Mouse (Mus musculus): ENCODE measurements around the gene Tifa. TPM values are rescaled to one million over a fixed set of nuclear protein-coding genes. Genes with fewer than 3 reads are reported as not detected.

Gene Tifa
- polyA plus RNA-seq, 1 experiment from 2014 or later = 4.9 TPM

GRCm38 (mm10) chr3:127805991-127806390 is 16.4 kb downstream of the Tifa start:
- no peaks in the 10 kb centered on the region for H3K27me3 ChIP-seq
- no peak overlapping the region for H3K9ac ChIP-seq
- H3K4me2 ChIP-seq = no peak overlapping the region
- H3K4me1 ChIP-seq = no peaks in the 10 kb centered on the region
- no peak overlapping the region for H3K4me3 ChIP-seq
- ATAC-seq (ENCODE audit: borderline replicate concordance, extremely low read depth, low FRiP score, low TSS enrichment) = no peak
- H3K36me3 ChIP-seq = peaks cover 35% of the 10 kb centered on the region
- H3K27ac ChIP-seq = no peak overlapping the region
- H3K9me3 ChIP-seq = no peaks in the 10 kb centered on the region
- WGBS = 88% methylated on average over 6 of the region's 6 CpGs

DNA sequence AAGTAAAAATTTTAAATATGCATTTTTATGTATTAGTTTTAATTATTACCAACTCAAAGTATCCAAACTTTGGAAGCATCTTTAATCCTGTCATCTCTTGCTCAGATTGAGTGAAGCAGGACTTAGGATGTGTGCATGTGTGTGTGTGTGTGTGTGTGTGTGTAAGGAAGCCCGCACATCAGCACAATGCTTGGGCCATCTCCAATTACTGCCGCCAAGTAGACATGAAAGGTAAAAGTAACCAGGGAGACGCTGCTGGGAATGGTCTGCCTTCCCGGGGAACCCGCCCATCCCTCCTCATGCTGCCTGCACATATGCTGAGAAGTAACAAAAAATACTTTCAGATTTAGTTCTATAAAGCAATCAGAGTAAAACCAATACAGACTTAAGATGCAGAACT is 18.2 kb downstream of the Tifa start:
- no peak for ATAC-seq (ENCODE audit: borderline replicate concordance, extremely low read depth, low FRiP score, low TSS enrichment)
- WGBS = 85% methylated on average over 5 of the region's 5 CpGs

GRCm38 (mm10) chr3:127809103-127809502 is 19.5 kb downstream of the Tifa start:
- no peaks in the 10 kb centered on the region for H3K9me3 ChIP-seq
- no peak overlapping the region for H3K27ac ChIP-seq
- no peak overlapping the region for H3K4me2 ChIP-seq
- H3K9ac ChIP-seq = no peak overlapping the region
- H3K4me3 ChIP-seq = no peak overlapping the region
- no peaks in the 10 kb centered on the region for H3K4me1 ChIP-seq
- H3K36me3 ChIP-seq = peaks cover 55% of the 10 kb centered on the region
- 88% methylated on average over 7 of the region's 7 CpGs for WGBS
- no peak for ATAC-seq (ENCODE audit: borderline replicate concordance, extremely low read depth, low FRiP score, low TSS enrichment)
- no peaks in the 10 kb centered on the region for H3K27me3 ChIP-seq

More for the DNA sequence above, 18.2 kb downstream of the Tifa start:
- Histone ChIP-seq H3K27ac (no peak overlapping the region), H3K4me1 (no peaks in the 10 kb centered on the region), H3K4me3 (no peak overlapping the region), H3K4me2 (no peak overlapping the region), H3K9ac (no peak overlapping the region), H3K9me3 (no peaks in the 10 kb centered on the region), H3K27me3 (no peaks in the 10 kb centered on the region), H3K36me3 (peaks cover 51% of the 10 kb centered on the region)

DNA sequence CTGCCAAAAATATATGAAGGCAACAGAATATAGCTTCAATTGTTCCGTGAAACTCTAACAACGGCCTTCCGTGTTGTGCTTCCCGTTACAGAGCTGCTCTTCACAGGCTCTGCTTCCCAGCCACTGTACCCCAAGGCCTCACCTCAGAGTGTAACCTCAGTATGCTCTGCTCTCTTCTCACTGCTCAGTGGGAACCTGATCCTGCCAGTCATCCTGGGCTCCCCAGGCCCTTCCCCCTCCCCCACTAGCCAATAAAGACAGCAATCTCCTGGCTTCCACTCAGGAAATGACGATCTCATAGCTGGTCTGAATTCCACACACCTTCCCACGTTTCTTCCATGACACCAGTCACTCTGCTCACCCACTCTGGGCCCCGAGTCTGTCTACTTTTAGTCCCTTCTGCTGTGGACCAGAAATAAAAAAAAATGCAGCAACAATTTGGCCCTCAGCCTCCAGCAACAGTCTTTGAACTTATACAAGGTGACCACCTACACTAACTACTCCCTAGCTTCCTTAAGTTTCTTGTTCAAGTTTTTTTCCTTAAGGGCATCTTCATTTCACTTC is 27.6 kb downstream of the Tifa start:
- H3K9me3 ChIP-seq = no peaks in the 10 kb centered on the region
- peaks cover 20% of the 10 kb centered on the region for H3K36me3 ChIP-seq
- H3K27me3 ChIP-seq = no peaks in the 10 kb centered on the region
- no peaks in the 10 kb centered on the region for H3K4me1 ChIP-seq
- 66% methylated on average over 7 of the region's 7 CpGs for WGBS
- no peak overlapping the region for H3K9ac ChIP-seq
- no peak overlapping the region for H3K4me2 ChIP-seq
- ATAC-seq (ENCODE audit: borderline replicate concordance, extremely low read depth, low FRiP score, low TSS enrichment) = no peak
- H3K4me3 ChIP-seq = no peak overlapping the region
- H3K27ac ChIP-seq = no peak overlapping the region

DNA sequence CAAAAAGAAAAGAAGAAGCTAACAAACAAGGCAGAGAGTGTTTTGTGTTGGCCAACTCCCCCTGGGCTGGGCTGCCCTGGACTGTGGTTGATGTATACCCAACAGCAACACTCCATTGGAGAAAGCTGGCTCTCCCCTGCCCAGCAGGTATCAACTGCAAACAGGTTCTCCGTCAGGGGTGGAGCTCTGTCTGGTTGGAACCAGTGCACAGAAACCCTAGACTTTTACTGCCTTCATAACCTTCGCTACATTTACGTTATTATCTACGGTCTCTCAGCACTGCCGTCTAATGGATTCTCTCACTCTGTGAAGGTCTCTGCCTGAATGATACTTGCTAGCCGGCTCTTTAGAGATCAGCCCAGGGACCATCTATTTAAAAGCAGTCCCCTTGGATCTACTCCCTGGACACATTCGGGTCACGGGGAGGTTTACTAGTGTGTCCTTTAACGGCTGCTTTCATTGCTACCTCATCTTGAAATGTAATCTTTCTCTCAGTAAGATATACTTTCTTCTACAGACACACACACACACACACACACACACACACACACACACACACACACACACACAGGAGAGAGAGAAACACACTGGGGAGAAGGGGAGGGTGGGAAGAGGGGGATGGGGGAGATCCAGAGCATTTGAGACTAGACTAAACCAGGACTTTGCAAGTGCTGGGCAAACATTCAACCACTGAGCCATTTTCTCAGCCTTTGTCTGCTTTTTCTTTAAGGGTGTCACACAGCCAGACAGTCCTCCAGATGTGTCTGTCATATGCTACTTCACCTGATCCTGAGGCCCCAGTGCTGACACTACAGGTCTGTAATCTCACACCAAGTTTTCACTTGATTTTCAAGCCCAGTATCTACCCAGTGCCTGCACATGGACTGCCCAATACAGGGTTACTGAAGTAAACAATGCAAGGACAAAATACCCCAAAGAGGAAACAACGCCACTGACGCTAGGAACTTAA is 29.4 kb downstream of the Tifa start:
- no peak for ATAC-seq (ENCODE audit: borderline replicate concordance, extremely low read depth, low FRiP score, low TSS enrichment)
- H3K36me3 ChIP-seq = peaks cover 13% of the 10 kb centered on the region
- H3K4me1 ChIP-seq = no peaks in the 10 kb centered on the region
- WGBS = 67% methylated on average over 11 of the region's 11 CpGs
- no peaks in the 10 kb centered on the region for H3K9me3 ChIP-seq
- H3K9ac ChIP-seq = no peak overlapping the region
- no peak overlapping the region for H3K4me2 ChIP-seq
- H3K4me3 ChIP-seq = no peak overlapping the region
- no peaks in the 10 kb centered on the region for H3K27me3 ChIP-seq
- H3K27ac ChIP-seq = no peak overlapping the region

GRCm38 (mm10) chr3:127820400-127820799 is 30.8 kb downstream of the Tifa start:
- Histone ChIP-seq H3K27ac (no peak overlapping the region), H3K4me1 (0 out of 2 replicates have a peak, but pooled peaks cover 4% of the 10 kb centered on the region), H3K27me3 (no peaks in the 10 kb centered on the region), H3K9ac (no peak overlapping the region), H3K4me2 (no peak overlapping the region), H3K36me3 (peaks cover 13% of the 10 kb centered on the region), H3K9me3 (no peaks in the 10 kb centered on the region), H3K4me3 (no peak overlapping the region)
- WGBS = 85% methylated on average over 1 of the region's 1 CpGs
- ATAC-seq (ENCODE audit: borderline replicate concordance, extremely low read depth, low FRiP score, low TSS enrichment) = no peak

- 66% methylated on average over 5 of the region's 5 CpGs for WGBS
- no peak for ATAC-seq (ENCODE audit: borderline replicate concordance, extremely low read depth, low FRiP score, low TSS enrichment)
- Histone ChIP-seq H3K4me3 (no peak overlapping the region), H3K4me1 (0 out of 2 replicates have a peak, but pooled peaks cover 5% of the 10 kb centered on the region), H3K4me2 (no peak overlapping the region), H3K27ac (no peak overlapping the region), H3K9me3 (no peaks in the 10 kb centered on the region), H3K27me3 (no peaks in the 10 kb centered on the region), H3K9ac (no peak overlapping the region), H3K36me3 (peaks cover 13% of the 10 kb centered on the region)
Measured at GRCm38 (mm10) chr3:127821209-127821608, 31.6 kb downstream of the Tifa start.

- Histone ChIP-seq H3K4me3 (no peak overlapping the region), H3K27me3 (no peaks in the 10 kb centered on the region), H3K4me1 (peaks cover 17% of the 10 kb centered on the region), H3K27ac (no peak overlapping the region), H3K4me2 (no peak overlapping the region), H3K9ac (no peak overlapping the region), H3K9me3 (no peaks in the 10 kb centered on the region), H3K36me3 (peaks cover 8% of the 10 kb centered on the region)
- ATAC-seq (ENCODE audit: borderline replicate concordance, extremely low read depth, low FRiP score, low TSS enrichment) = no peak; the same call in 1 of the 2 replicates
- WGBS = 84% methylated on average over 17 of the region's 17 CpGs
Measured at GRCm38 (mm10) chr3:127823886-127824863, 34.6 kb downstream of the Tifa start.

- ATAC-seq (ENCODE audit: borderline replicate concordance, extremely low read depth, low FRiP score, low TSS enrichment) = no peak; the same call in 1 of the 2 replicates
Measured at GRCm38 (mm10) chr3:127826503-127826902, 36.9 kb downstream of the Tifa start.

GRCm38 (mm10) chr3:127827123-127827522 is 37.5 kb downstream of the Tifa start:
- H3K4me1 ChIP-seq = peaks cover 17% of the 10 kb centered on the region
- H3K27me3 ChIP-seq = no peaks in the 10 kb centered on the region
- 26% methylated on average over 7 of the region's 7 CpGs for WGBS
- peaks cover 3% of the 10 kb centered on the region; the same call in 1 of the 2 replicates for H3K36me3 ChIP-seq
- H3K9me3 ChIP-seq = no peaks in the 10 kb centered on the region
- peak overlapping the region; percentile 57 for H3K27ac ChIP-seq
- no peak overlapping the region for H3K4me3 ChIP-seq
- H3K4me2 ChIP-seq = 0 out of 2 replicates have a peak overlapping the region, but pooled peaks have one; percentile 3
- ATAC-seq (ENCODE audit: borderline replicate concordance, extremely low read depth, low FRiP score, low TSS enrichment) = peak; percentile 87; the same call in 1 of the 2 replicates
- no peak overlapping the region for H3K9ac ChIP-seq

More at GRCm38 (mm10) chr3:127826503-127826902, 36.9 kb downstream of the Tifa start:
- Histone ChIP-seq H3K36me3 (peaks cover 3% of the 10 kb centered on the region; the same call in 1 of the 2 replicates), H3K4me1 (peaks cover 17% of the 10 kb centered on the region), H3K27ac (peak overlapping the region; percentile 57), H3K9ac (no peak overlapping the region), H3K4me3 (no peak overlapping the region), H3K4me2 (no peak overlapping the region), H3K9me3 (no peaks in the 10 kb centered on the region), H3K27me3 (no peaks in the 10 kb centered on the region)
- WGBS = 72% methylated on average over 7 of the region's 7 CpGs

DNA sequence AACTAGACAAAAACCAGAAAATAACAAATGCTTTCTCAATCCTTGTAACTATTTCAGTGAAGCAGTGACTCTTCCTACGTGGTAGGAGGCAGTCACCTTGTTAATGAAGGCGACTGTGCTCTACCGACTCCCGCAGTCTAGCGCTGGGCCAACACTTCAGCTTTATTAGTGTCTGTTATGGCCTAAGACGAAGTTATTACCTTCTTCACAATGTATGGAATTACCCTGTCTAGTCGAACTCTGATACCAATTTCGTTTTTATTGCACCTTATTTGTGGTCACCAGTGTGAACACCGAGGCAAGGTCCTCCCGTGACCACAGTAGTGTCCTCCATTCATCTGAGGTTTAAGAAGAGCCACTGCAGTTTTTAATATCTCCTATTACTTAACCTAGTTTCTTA is 40.6 kb downstream of the Tifa start:
- Histone ChIP-seq H3K4me1 (peaks cover 18% of the 10 kb centered on the region), H3K9ac (no peak overlapping the region), H3K27me3 (no peaks in the 10 kb centered on the region), H3K4me3 (no peak overlapping the region), H3K4me2 (no peak overlapping the region), H3K9me3 (no peaks in the 10 kb centered on the region), H3K27ac (no peak overlapping the region), H3K36me3 (no peaks in the 10 kb centered on the region; the same call in 1 of the 2 replicates)
- 91% methylated on average over 10 of the region's 10 CpGs for WGBS
- no peak for ATAC-seq (ENCODE audit: borderline replicate concordance, extremely low read depth, low FRiP score, low TSS enrichment)

Measured in lung, embryonic 15.5 days (tissue).